Mouse (Mus musculus): ENCODE measurements around the gene Hfe2.

GRCm38 (mm10) chr3:96563911-96564632, 39.1 kb downstream of the Hfe2 start:
- TF ChIP-seq CTCF (IDR thresholded peaks at IDR 0.05; ENCODE audit: borderline replicate concordance, insufficient read depth, low read length) (no peak), POLR2A (IDR thresholded peaks at IDR 0.05; ENCODE audit: low read depth, low read length) (no peak)

Measured in embryonic fibroblast, embryonic 13.5 days (primary cell).